Mouse (Mus musculus) thymus, postnatal 0 days (tissue): ENCODE data around the gene Fam24b. TPM values are rescaled to one million over a fixed set of nuclear protein-coding genes. Genes with fewer than 3 reads are reported as not detected.

Source experiments
- DNase-seq: peaks from one replicate; pipeline ENCODE4 v3.0.0-alpha.2; 2015; ENCODE audit warnings: low spot score
- polyA plus RNA-seq: library from polyadenylated mRNA; unstranded; fragments of >200 nt; fragmentation: Nextera tagmentation; extraction: Ambion mirVana; gene quantifications from 2 replicates; pipeline ENCODE4 v1.2.1, GENCODE M21; 2015

The Fam24b gene
- polyA plus RNA-seq: not detected in 2 replicates

DNA sequence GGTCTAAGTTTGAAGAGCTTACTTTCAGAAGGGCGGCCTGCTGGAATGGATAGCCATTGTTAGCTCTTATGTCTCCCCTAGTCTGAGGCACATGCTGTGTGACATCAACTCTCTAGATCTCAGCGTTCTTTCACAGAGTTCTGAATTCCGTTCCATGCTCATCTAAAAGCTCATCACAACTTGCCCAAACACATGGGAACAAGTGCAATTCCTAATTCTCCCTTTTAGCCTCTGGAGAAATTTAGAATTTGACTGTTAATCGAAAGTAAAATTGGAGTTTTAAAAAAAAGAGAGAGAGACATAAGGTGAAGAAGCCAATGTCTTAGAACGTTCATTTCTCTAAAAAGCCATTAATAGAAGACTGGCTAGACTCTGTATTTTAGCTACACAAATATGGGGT, at the start of gene Fam24b:
Gene Fam24b (minus strand): TSS at position 101 of the 400 bp plus-strand sequence.
- no peak for DNase-seq

GRCm38 (mm10) chr7:131371880-131372651, 42.8 kb upstream of the Fam24b start:
- DNase-seq: peak; percentile 22

DNA sequence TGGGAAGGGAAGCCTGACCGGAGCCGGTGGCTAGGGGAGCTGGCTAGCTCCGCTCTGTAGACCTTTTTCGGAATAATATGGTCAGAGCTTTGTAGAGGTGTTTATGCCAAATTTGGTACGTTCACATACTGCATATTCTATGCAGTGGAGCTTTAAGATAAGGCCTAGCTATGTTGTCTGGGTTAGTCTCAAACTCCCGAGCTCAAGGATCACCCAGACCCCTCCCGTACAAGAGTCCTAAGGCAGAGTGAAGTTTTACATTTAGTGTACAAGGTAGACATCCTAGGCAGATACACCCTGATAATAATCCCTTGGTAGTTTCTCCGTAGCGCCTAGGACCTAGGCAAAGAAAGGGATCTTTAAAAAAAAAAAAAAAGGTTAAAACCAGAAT, 42.1 kb upstream of the Fam24b start:
- DNase-seq: no peak

GRCm38 (mm10) chr7:131370648-131371469, 41.5 kb upstream of the Fam24b start, which contains the start of gene Pstk:
Gene Pstk (plus strand): TSS chr7:131371141.
- DNase-seq: peak; percentile 87

DNA sequence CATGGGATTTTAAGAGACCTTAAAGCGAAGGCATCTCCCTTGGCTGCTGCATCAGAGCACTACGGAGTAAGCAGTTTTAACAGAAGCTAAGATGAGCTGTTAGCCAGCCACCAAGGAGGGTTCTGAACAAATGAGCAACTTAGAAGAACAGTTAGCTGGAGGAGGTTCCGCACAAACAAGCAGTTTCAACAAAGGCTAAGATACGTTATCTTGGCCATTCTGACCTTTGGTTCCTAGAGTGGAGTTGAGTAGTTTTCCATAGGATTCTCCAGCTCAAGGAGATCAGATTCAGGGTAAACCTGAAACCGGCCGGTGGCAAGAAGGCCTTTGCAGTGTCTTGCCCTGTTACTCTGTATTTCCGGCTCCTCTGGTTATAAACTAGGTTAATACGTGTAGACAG, 34.8 kb upstream of the Fam24b start:
- no peak for DNase-seq

- peak; percentile 90 for DNase-seq
Observed at GRCm38 (mm10) chr7:131362615-131363300, 33.4 kb upstream of the Fam24b start, which contains the start of gene 2310057M21Rik. Gene 2310057M21Rik (minus strand): TSS chr7:131362759.

DNA sequence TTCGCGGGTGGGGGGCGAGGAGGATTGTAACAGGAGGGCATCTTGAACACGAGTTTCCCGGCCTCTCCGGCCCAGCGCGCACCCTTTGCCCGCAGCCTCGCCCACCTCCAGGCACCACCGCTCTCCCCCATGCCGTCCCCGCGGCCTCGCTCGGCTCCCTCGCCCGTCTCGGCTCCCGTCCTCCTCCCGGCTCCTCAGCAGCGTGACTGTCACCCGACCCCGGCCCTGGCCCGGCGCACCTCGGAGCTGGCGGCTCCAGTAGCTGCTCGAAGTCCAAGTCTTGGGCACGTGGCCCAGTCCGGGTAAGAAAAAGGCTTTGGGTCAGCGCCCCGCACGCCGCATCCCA, 32.9 kb upstream of the Fam24b start:
- no peak for DNase-seq

GRCm38 (mm10) chr7:131356105-131356504, 26.8 kb upstream of the Fam24b start:
- DNase-seq: no peak

- DNase-seq: no peak
Observed at GRCm38 (mm10) chr7:131345856-131346541, 16.7 kb upstream of the Fam24b start.

DNA sequence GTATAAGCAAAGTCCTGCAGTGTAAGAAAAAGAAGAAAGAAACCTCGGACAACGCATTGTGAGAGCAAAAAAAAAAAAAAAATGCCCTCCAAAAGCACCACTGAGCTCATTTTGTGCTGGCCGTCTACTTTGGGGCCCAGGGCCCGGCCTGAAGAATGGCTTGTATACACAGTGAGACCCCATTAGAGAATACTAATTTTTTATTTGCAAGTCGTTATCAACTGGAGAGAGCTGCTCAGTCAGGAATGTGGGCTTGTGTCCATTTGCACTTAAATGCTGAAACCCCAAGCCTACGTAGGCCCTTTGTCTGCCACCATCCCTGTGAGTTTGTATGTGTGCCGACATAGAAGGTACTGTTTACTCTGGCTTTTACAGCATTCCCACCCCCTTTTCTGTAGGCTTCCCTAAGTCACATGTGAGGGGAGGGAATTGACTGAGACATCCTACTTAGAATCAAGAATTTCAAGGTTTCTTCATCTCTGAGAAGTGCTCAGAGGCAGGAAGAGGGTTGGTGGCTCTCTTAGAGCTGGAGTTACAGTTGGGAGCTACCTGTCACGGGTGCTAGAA, 8.3 kb upstream of the Fam24b start:
- DNase-seq: no peak

- DNase-seq: no peak
Observed at GRCm38 (mm10) chr7:131333564-131333963, 4.2 kb upstream of the Fam24b start, which contains the start of gene Fam24a. Gene Fam24a (plus strand): TSS chr7:131333864.

DNA sequence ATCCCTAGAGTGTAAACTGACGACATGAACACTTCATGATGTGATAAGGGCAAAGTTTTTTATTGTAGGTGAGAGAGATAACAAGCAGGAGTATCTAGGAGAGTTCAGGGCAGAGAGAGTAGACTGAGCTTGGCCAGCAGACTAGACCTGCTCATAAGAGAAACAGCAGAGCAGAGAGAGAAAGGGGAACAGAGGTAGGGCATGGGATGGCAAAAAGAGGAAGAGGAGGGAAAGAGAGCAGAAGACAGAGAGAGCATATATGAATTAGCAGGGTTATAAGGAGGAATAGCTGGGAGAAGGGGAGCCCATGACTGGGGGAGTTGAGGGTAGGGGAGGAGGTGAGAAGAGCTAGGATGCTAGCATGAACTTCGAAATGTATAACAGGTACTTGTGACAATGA, 2.4 kb upstream of the Fam24b start:
- DNase-seq: no peak

DNA sequence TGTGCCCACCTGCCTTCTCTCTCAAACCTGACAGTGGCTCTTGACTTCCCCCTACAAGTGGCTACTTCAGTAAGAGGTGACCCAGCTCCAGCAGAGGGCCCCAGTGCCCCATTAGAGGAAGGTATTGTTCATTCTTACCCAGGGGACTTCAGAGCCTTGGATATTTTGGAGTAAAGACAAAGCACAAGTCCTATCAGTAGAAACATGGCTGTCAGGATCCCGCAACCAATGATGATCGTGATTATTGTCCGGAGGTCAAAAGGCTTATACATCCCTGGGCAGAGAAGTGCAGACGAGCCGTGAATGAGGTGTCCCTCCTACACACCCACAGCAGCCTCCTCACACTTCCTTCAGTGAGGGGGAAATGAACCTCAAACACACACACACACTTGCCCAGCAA, 2.3 kb downstream of the Fam24b start:
- no peak for DNase-seq

GRCm38 (mm10) chr7:131322192-131322591, 7.1 kb downstream of the Fam24b start, which contains the start of gene Cuzd1:
Gene Cuzd1 (minus strand): TSS chr7:131322292.
- no peak for DNase-seq

DNA sequence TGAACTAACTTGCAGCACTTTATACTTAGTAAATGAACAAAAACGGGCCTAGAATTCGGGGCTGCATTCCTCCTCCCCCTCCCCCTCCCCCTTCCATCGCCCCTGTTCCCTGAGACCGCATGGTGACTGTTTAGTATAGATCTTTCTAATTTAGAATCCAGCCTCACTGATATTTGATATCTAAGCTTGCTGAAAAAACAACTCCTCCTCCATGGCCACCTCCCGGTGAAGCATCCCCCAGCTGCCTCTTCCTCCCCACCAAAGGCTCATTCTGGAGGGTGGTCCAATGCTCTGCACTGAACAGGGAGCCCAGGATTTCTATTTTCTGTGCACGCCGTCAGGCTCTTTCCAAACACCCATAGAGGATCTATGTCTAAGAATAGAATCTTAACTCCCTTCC, 11.0 kb downstream of the Fam24b start:
- DNase-seq: no peak

GRCm38 (mm10) chr7:131317587-131317986, 11.7 kb downstream of the Fam24b start:
- no peak for DNase-seq

DNA sequence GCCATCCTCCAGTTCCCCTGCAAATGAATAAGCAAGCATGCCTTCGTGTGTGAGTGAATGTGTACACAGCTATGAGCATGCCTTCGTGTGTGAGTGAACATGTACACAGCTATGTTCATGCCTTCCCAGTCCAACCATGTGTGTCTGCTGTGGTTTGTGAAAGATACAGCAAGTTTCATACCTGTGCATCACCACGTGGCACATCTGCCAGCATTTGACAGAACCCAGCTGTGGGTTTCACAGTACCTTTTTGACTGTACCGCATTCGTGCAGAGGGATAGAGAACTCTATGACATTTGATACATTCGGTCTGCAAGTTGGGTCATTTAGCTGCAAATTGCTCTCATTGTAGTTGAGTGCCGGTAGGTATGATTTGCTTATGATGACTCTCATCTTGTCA, 14.8 kb downstream of the Fam24b start:
- no peak for DNase-seq

DNA sequence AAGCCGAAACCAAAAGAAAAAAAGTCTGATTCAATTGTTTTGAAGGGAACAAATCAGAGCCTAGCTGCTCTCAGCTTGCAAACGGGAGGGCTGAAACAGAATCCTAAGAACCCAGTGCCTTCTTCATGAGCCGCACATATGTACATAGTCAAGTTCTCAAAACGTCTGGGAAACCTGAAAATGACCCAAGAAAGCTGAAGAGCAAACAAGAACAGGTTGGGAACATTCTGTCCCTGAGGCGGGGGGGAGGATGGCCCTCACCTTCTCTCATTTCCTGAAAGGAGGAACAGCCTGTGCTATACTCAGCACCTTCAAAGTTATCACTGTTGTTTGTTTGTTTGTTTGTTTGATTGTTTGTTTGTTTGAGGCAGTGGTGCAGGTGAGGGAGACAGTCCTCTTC, 22.6 kb downstream of the Fam24b start:
- DNase-seq: no peak

DNA sequence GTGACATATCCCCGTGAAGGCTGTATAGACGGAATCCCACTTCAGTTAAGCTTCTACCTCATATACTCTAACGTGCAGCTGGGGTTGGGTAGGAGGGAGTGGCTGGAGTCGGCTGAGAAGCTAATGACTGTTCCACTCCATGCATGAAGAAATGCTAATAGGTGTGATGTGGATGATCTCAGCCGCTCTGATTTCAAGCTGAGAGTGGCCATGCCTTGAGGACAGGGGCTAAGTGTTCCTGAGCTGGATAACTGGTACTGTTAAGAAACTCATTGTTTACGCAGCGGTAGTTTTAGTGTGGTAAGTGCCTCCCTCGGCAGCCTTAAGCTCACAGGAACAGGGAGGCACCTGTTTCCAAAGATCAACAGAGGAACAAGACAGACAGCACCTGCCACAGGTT, 26.0 kb downstream of the Fam24b start:
- DNase-seq: no peak

DNA sequence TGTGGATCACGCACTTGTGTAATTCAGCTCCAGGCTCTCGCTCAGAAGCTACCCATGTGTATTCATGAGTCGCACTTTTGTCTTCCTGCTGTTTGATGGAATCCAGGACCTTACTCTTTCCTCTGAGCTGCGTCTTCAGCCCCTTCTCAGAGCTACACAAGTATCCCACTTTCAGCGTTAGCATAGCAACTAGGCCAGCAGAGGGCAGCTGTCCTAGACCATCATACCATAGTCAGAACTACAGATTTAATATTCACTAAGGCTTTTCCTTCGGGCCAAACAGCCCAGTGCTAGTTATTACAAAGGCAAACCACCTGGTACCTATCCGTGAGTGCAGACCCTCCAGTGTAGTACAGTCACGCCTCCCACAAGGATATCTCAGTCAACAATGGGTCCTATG, 32.2 kb downstream of the Fam24b start:
- DNase-seq: no peak
